Mouse (Mus musculus) brain, embryonic 14.5 days (tissue): ENCODE data around the gene Ess2. TPM values are rescaled to one million over a fixed set of nuclear protein-coding genes. Genes with fewer than 3 reads are reported as not detected.

Source experiments
- DNase-seq: peaks from one replicate; pipeline ENCODE4 v3.0.0-alpha.2; 2011; ENCODE audit warnings: low read depth
- CTCF ChIP-seq: fragments of 200-500 bp; IDR thresholded peaks from 2 replicates; pipeline ENCODE4 v1.5.1; 2012; ENCODE audit warnings: inconsistent platforms, mild to moderate bottlenecking, moderate library complexity, borderline replicate concordance; ENCODE audit not compliant: insufficient read depth, insufficient read length; ENCODE audit errors: extremely low read depth
- POLR2A ChIP-seq: fragments of 200-500 bp; IDR thresholded peaks from 2 replicates; pipeline ENCODE4 v1.6.1; 2012; ENCODE audit warnings: mild to moderate bottlenecking, inconsistent platforms, borderline replicate concordance; ENCODE audit not compliant: poor library complexity, insufficient read depth, insufficient read length, severe bottlenecking; ENCODE audit errors: extremely low read depth
- polyA plus RNA-seq: library from polyadenylated mRNA; depleted of rRNA; stranded (reverse); fragments of >200 nt; gene quantifications from 2 replicates; pipeline ENCODE4 v1.2.3, GENCODE M21; 2012; rRNA removed

Gene Ess2
- polyA plus RNA-seq, 1 experiment = 51.9 TPM

DNA sequence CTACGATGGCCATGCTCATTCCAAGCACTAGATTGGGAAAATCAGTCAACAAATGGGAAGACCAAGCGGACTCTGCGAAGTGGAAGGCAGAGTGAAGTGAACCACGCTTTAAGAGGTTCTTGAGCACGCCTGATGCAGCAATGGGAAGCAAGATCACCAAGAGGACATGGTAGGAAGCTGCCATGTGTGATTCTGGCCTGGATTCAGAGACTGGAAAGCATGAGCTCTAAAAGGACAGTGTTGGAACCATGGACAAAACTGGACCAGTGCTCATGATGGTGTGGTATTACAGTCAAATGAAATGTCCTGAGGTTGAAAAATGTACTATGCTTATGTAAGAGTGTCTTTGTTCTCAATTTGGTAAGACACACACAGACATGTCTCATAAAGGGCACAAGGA, 59.8 kb downstream of the Ess2 start:
- no peak for TF ChIP-seq CTCF
- TF ChIP-seq POLR2A = no peak

More for the DNA sequence above, 59.8 kb downstream of the Ess2 start:
- DNase-seq = no peak

Other genes starting within 250 kb of the Ess2 start
- gene Med15, start 178.5 kb downstream of the Ess2 start, polyA plus RNA-seq = 65.0 and 87.3 TPM in 2 replicates
- gene Klhl22, start 151.7 kb downstream of the Ess2 start, polyA plus RNA-seq = 109 and 116 TPM in 2 replicates
- gene Scarf2, start 114.1 kb downstream of the Ess2 start, polyA plus RNA-seq = 11.8 and 15.5 TPM in 2 replicates
- 2.3 and 3.7 TPM in 2 replicates for gene B830017H08Rik, start 78.2 kb downstream of the Ess2 start, polyA plus RNA-seq
- 16.1 and 18.1 TPM in 2 replicates for gene Car15, start 73.0 kb downstream of the Ess2 start, polyA plus RNA-seq
- 3.2 and 3.9 TPM in 2 replicates for gene Gm20518, start 19.7 kb downstream of the Ess2 start, polyA plus RNA-seq
- gene Tssk1, start 17.1 kb downstream of the Ess2 start, polyA plus RNA-seq = 0.04 and 0.06 TPM in 2 replicates
- 159 and 166 TPM in 2 replicates for gene Dgcr2, start 12.8 kb downstream of the Ess2 start, polyA plus RNA-seq
- gene Tssk2, start 12.7 kb downstream of the Ess2 start, polyA plus RNA-seq = not detected in 2 replicates
- 0.55 and 1.1 TPM in 2 replicates for gene Gsc2, start 3.7 kb upstream of the Ess2 start, polyA plus RNA-seq
- 110 and 126 TPM in 2 replicates for gene Slc25a1, start 16.9 kb upstream of the Ess2 start, polyA plus RNA-seq
- gene Vpreb2, start 69.1 kb upstream of the Ess2 start, polyA plus RNA-seq = 0.10 TPM in 1 of 2 replicates, not detected in the other
- gene Dgcr6, start 141.5 kb upstream of the Ess2 start, polyA plus RNA-seq = 110 and 137 TPM in 2 replicates
- 6.5 and 8.0 TPM in 2 replicates for gene Prodh, start 178.9 kb upstream of the Ess2 start, polyA plus RNA-seq
- gene Rtn4r, start 216.3 kb upstream of the Ess2 start, polyA plus RNA-seq = 50.3 and 52.5 TPM in 2 replicates